Mouse (Mus musculus): ENCODE results near the gene Dusp22.

DNA sequence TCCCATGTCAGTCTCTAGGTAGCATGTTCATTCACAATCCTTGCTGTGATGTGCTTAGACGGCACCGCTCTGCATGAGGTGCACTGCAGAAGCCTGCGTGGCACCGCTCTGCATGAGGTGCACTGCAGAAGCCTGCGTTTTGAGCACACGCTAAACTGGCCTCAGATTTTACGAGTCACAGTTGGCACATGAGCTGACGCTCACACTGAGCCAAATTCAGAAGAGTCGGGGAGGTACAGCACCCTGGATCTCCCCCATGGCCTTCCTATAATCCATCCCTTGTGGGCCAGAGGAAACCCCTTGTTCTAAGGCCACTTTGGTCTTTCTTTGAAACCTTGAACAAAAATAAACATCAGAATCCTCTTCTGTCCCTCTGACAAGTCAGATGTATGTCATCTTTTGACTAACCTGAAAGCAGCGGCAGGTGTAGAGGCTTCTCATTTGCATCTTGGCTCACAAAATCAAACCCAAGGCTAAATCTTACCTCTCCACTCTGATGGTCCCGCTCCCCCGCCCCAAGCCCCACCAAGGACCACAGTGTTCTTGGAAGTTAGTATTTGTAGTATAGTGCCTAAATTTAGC, 28.3 kb downstream of the Dusp22 start:
- TF ChIP-seq POLR2A (IDR thresholded peaks at IDR 0.05; ENCODE audit: extremely low read depth, insufficient read depth, low read length) (no peak), CTCF (IDR thresholded peaks at IDR 0.05; ENCODE audit: low read depth, low read length) (no peak)
